Mouse (Mus musculus): Measurements from ENCODE around the gene Kat6b. TPM values are rescaled to one million over a fixed set of nuclear protein-coding genes. Genes with fewer than 3 reads are reported as not detected.
"Not testable (repeated sequence)": the region's sequence is repeated elsewhere in the genome, so short reads cannot be mapped to it uniquely, and the experiment has no call there.

The Kat6b gene
- polyA plus RNA-seq, 1 experiment from 2014 or later, result 9.4 TPM

DNA sequence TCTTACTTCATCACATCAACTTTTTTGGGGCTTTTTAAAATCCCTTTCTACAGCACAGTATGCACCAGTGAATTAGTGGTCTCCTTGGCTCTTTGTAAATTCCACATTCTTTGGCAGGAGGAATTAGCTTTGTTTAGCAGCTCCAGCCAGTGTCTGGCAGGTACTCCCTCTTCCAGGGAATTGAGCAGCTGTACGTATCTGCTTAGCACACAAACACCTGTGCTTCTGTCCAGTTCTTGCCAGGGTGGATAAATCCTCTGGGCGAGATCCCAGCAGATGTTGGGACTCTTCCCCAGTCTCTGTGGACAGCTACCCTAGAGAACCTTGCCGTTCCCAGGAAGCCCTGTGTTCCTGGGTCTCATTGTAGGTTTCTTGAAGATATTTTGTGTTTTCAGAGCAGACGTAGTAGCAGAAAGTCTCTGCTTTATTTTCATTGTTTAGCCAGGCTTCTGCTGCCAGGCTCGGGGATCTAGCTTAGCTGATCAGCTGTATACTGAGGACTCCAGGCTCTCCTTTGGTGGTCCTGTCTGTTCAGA lies 150.5 kb downstream of the Kat6b start:
- 76% methylated on average over 5 of the region's 5 CpGs for WGBS
- H3K36me3 ChIP-seq, result peaks cover 33% of the 10 kb centered on the region

DNA sequence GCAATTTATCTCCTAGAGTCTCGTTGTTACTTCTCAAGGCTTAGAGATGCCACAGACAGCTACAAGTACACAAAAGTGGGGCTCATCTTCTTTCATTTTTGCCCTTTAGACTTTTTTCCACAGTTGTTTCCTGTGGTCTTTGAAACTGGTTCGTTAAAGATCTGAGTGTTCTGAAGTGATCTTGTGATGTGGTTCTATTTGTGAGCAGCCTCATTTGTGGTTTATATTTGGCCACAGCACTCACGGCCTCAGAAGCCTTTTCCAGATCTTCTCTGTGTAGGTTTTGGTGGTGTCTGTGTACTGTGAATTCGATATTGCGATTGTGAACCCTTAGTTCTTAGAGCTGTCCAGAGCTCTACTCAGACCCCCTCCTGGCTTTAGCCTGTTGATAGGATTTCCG lies 155.3 kb downstream of the Kat6b start:
- 77% methylated on average over 6 of the region's 6 CpGs for WGBS
- no peaks in the 10 kb centered on the region for H3K9me3 ChIP-seq (replicated peaks)
- H3K36me3 ChIP-seq, result peaks cover 33% of the 10 kb centered on the region
- ATAC-seq (replicated peaks; ENCODE audit: insufficient number of reproducible peaks, insufficient read depth, low FRiP score, low read depth), result no peak
- no peaks in the 10 kb centered on the region for H3K27me3 ChIP-seq
- H3K27ac ChIP-seq, result no peak overlapping the region
- H3K4me3 ChIP-seq, result no peak overlapping the region
- H3K4me2 ChIP-seq, result no peak overlapping the region
- H3K9ac ChIP-seq, result no peak overlapping the region
- no peaks in the 10 kb centered on the region for H3K4me1 ChIP-seq (replicated peaks)

More for the DNA sequence above, 150.5 kb downstream of the Kat6b start:
- Histone ChIP-seq H3K9ac (no peak overlapping the region), H3K4me2 (no peak overlapping the region), H3K27ac (no peak overlapping the region), H3K27me3 (no peaks in the 10 kb centered on the region), H3K4me1 (replicated peaks) (no peaks in the 10 kb centered on the region), H3K9me3 (replicated peaks) (no peaks in the 10 kb centered on the region), H3K4me3 (no peak overlapping the region)
- no peak for ATAC-seq (replicated peaks; ENCODE audit: insufficient number of reproducible peaks, insufficient read depth, low FRiP score, low read depth)

- no peaks in the 10 kb centered on the region for H3K27me3 ChIP-seq
- no peak overlapping the region for H3K4me3 ChIP-seq
- 59% methylated on average over 4 of the region's 4 CpGs for WGBS
- H3K4me2 ChIP-seq, result no peak overlapping the region
- ATAC-seq (replicated peaks; ENCODE audit: insufficient number of reproducible peaks, insufficient read depth, low FRiP score, low read depth), result no peak
- no peaks in the 10 kb centered on the region for H3K4me1 ChIP-seq (replicated peaks)
- H3K9ac ChIP-seq, result no peak overlapping the region
- no peaks in the 10 kb centered on the region for H3K9me3 ChIP-seq (replicated peaks)
- peaks cover 15% of the 10 kb centered on the region for H3K36me3 ChIP-seq
- H3K27ac ChIP-seq, result no peak overlapping the region
Observed at GRCm38 (mm10) chr14:21640806-21641435, 159.7 kb downstream of the Kat6b start.

GRCm38 (mm10) chr14:21653813-21654212 lies 172.6 kb downstream of the Kat6b start:
- WGBS, result 61% methylated on average over 2 of the region's 2 CpGs
- Histone ChIP-seq H3K4me3 (no peak overlapping the region), H3K36me3 (no peaks in the 10 kb centered on the region), H3K27me3 (no peaks in the 10 kb centered on the region), H3K4me1 (replicated peaks) (peaks cover 15% of the 10 kb centered on the region), H3K27ac (no peak overlapping the region), H3K4me2 (no peak overlapping the region), H3K9ac (no peak overlapping the region), H3K9me3 (replicated peaks) (no peaks in the 10 kb centered on the region)
- ATAC-seq (replicated peaks; ENCODE audit: insufficient number of reproducible peaks, insufficient read depth, low FRiP score, low read depth), result no peak

DNA sequence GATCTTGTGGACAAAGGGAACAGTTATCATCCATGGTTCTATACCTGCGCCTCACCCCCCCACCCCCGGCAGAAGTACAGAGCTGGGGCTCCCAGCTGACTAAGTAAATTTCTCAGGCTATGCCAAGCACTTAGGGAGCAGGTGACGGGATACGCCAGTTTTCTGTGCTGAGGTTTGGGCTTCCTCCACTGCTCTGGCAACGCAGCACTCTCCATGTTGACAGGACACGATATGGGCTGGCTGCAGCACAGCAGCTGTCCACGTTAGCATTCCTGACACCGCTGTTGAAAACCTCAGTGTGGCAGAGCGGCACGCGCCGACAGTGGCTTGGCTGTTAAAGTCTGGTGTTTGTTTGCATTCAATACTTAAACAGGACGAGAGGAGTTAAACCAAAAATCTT lies 177.9 kb downstream of the Kat6b start:
- H3K4me3 ChIP-seq, result peak overlapping the region; percentile 27
- peak overlapping the region; percentile 16; the same call in 1 of the 2 replicates for H3K9ac ChIP-seq
- H3K27ac ChIP-seq, result peak overlapping the region; percentile 75
- peaks cover 34% of the 10 kb centered on the region for H3K36me3 ChIP-seq
- H3K4me2 ChIP-seq, result peak overlapping the region; percentile 58
- no peaks in the 10 kb centered on the region for H3K27me3 ChIP-seq
- peak; percentile 92 for ATAC-seq (replicated peaks; ENCODE audit: insufficient number of reproducible peaks, insufficient read depth, low FRiP score, low read depth)
- 34% methylated on average over 13 of the region's 13 CpGs for WGBS
- H3K9me3 ChIP-seq (replicated peaks), result no peaks in the 10 kb centered on the region
- peaks cover 21% of the 10 kb centered on the region for H3K4me1 ChIP-seq (replicated peaks)

GRCm38 (mm10) chr14:21659652-21660051 lies 178.4 kb downstream of the Kat6b start:
- Histone ChIP-seq H3K4me2 (peak overlapping the region; percentile 58), H3K36me3 (peaks cover 39% of the 10 kb centered on the region), H3K27ac (peak overlapping the region; percentile 57), H3K27me3 (no peaks in the 10 kb centered on the region), H3K4me1 (replicated peaks) (peaks cover 21% of the 10 kb centered on the region), H3K9me3 (replicated peaks) (no peaks in the 10 kb centered on the region), H3K9ac (no peak overlapping the region), H3K4me3 (peak overlapping the region; percentile 27)
- 29% methylated on average over 5 of the region's 5 CpGs for WGBS
- peak; percentile 83 for ATAC-seq (replicated peaks; ENCODE audit: insufficient number of reproducible peaks, insufficient read depth, low FRiP score, low read depth)

- Histone ChIP-seq H3K27ac (no peak overlapping the region), H3K9me3 (replicated peaks) (no peaks in the 10 kb centered on the region), H3K4me3 (no peak overlapping the region), H3K27me3 (no peaks in the 10 kb centered on the region), H3K4me2 (no peak overlapping the region), H3K36me3 (peaks cover 56% of the 10 kb centered on the region), H3K9ac (no peak overlapping the region), H3K4me1 (replicated peaks) (peaks cover 17% of the 10 kb centered on the region)
- no peak for ATAC-seq (replicated peaks; ENCODE audit: insufficient number of reproducible peaks, insufficient read depth, low FRiP score, low read depth)
- WGBS, result 72% methylated on average over 8 of the region's 8 CpGs
Observed at GRCm38 (mm10) chr14:21662465-21663142, 181.4 kb downstream of the Kat6b start.

DNA sequence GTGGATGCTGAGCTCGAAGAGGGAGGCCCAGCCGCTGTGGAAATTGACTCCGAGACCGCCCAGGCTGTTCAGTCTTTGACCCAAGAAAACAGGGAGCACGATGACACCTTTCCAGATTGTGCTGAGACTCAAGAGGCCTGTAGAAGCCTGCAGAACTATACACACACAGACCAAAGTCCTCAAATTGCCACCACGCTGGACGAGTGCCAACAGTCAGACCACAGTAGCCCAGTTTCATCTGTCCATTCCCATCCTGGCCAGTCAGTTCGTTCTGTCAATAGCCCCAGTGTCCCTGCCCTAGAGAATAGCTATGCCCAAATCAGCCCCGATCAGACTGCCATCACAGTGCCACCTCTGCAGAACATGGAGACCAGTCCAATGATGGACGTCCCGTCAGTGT lies 188.0 kb downstream of the Kat6b start:
- H3K27me3 ChIP-seq, result no peaks in the 10 kb centered on the region
- H3K4me1 ChIP-seq (replicated peaks), result peaks cover 3% of the 10 kb centered on the region; the same call in 1 of the 2 replicates
- H3K4me3 ChIP-seq, result no peak overlapping the region
- no peak for ATAC-seq (replicated peaks; ENCODE audit: insufficient number of reproducible peaks, insufficient read depth, low FRiP score, low read depth)
- WGBS, result 82% methylated on average over 11 of the region's 11 CpGs
- H3K9ac ChIP-seq, result no peak overlapping the region
- no peak overlapping the region for H3K27ac ChIP-seq
- H3K36me3 ChIP-seq, result peaks cover 53% of the 10 kb centered on the region
- H3K9me3 ChIP-seq (replicated peaks), result no peaks in the 10 kb centered on the region
- no peak overlapping the region for H3K4me2 ChIP-seq

- H3K4me3 ChIP-seq, result no peak overlapping the region
- no peak overlapping the region for H3K4me2 ChIP-seq
- WGBS, result 82% methylated on average over 11 of the region's 11 CpGs
- H3K9ac ChIP-seq, result no peak overlapping the region
- H3K36me3 ChIP-seq, result peaks cover 46% of the 10 kb centered on the region
- peaks cover 8% of the 10 kb centered on the region; the same call in 1 of the 2 replicates for H3K4me1 ChIP-seq (replicated peaks)
- no peaks in the 10 kb centered on the region for H3K27me3 ChIP-seq
- no peaks in the 10 kb centered on the region for H3K9me3 ChIP-seq (replicated peaks)
- no peak overlapping the region for H3K27ac ChIP-seq
- ATAC-seq (replicated peaks; ENCODE audit: insufficient number of reproducible peaks, insufficient read depth, low FRiP score, low read depth), result peak; percentile 61; the same call in 1 of the 2 replicates
Observed at GRCm38 (mm10) chr14:21669633-21670421, 188.6 kb downstream of the Kat6b start.

- not testable (repeated sequence) for H3K4me2 ChIP-seq; H3K4me1 ChIP-seq (replicated peaks); H3K27ac ChIP-seq; ATAC-seq (replicated peaks; ENCODE audit: insufficient number of reproducible peaks, insufficient read depth, low FRiP score, low read depth); H3K9me3 ChIP-seq (replicated peaks); H3K27me3 ChIP-seq; H3K4me3 ChIP-seq; H3K9ac ChIP-seq
- peaks cover 42% of the 10 kb centered on the region for H3K36me3 ChIP-seq
- 91% methylated on average over 15 of the region's 15 CpGs for WGBS
Observed at GRCm38 (mm10) chr14:21670422-21671006, 189.3 kb downstream of the Kat6b start.

GRCm38 (mm10) chr14:21673100-21673499 lies 191.9 kb downstream of the Kat6b start:
- no peak overlapping the region for H3K4me3 ChIP-seq
- H3K9me3 ChIP-seq (replicated peaks), result no peaks in the 10 kb centered on the region
- H3K36me3 ChIP-seq, result peaks cover 26% of the 10 kb centered on the region
- H3K27me3 ChIP-seq, result no peaks in the 10 kb centered on the region
- no peak overlapping the region for H3K27ac ChIP-seq
- H3K9ac ChIP-seq, result no peak overlapping the region
- 86% methylated on average over 4 of the region's 4 CpGs for WGBS
- ATAC-seq (replicated peaks; ENCODE audit: insufficient number of reproducible peaks, insufficient read depth, low FRiP score, low read depth), result no peak
- H3K4me2 ChIP-seq, result no peak overlapping the region
- H3K4me1 ChIP-seq (replicated peaks), result peaks cover 11% of the 10 kb centered on the region; the same call in 1 of the 2 replicates

Measured in heart, embryonic 15.5 days (tissue).